Mouse (Mus musculus): ENCODE results near the gene Cxcl17. TPM values are rescaled to one million over a fixed set of nuclear protein-coding genes. Genes with fewer than 3 reads are reported as not detected.
A peak's percentile ranks its signal among the peaks of the same experiment; 100 is the strongest.

Gene Cxcl17
- total and polyA plus RNA-seq, 3 experiments = not detected

GRCm38 (mm10) chr7:25395186-25395557 is 17.5 kb downstream of the Cxcl17 start:
- in situ Hi-C loops (cut with MboI; ENCODE audit: low pct_ligation_motif_present, low pct_unique_long_range_greater_than_20kb, low sequenced_read_pairs) (no loop called here), dilution Hi-C loops (cut with MboI; ENCODE audit: extremely low pct_ligation_motif_present, extremely low pct_unique_long_range_greater_than_20kb, low sequenced_read_pairs) (no loop called here)
- H3K27me3 ChIP-seq (replicated peaks) = no peaks in the 10 kb centered on the region
- peak overlapping the region; percentile 69 to 76 (median 72) for H3K4me3 ChIP-seq (replicated peaks in 1 of 3; ENCODE audit: low read depth in 2 of 3, low read length in 2 of 3, poor library complexity in 1 of 3)
- peak; percentile 36 for DNase-seq (ENCODE audit: extremely low read depth)
- no peak for TF ChIP-seq PAX5 (IDR thresholded peaks at IDR 0.05; ENCODE audit: low read length)
- 0 out of 2 replicates have a peak, but pooled peaks have one; percentile 21 for TF ChIP-seq MAX (IDR thresholded peaks at IDR 0.05; ENCODE audit: low read length)
- no peak for TF ChIP-seq RCOR1 (conservative IDR thresholded peaks at IDR 0.05; ENCODE audit: low read depth, low read length)
- 0 out of 2 replicates have a peak, but pooled peaks have one; percentile 72 for TF ChIP-seq CHD1 (IDR thresholded peaks at IDR 0.05; ENCODE audit: low read depth, low read length)
- peak overlapping the region; percentile 78; the same call in 1 of the 2 replicates for H3K4me2 ChIP-seq (ENCODE audit: insufficient read depth, low read depth, poor library complexity, severe bottlenecking)
- no peaks in the 10 kb centered on the region for H3K79me2 ChIP-seq (replicated peaks; ENCODE audit: control insufficient read depth, extremely low read depth, insufficient read depth, poor library complexity, severe bottlenecking)
- peak overlapping the region; percentile 42 for H3K9ac ChIP-seq (ENCODE audit: insufficient read depth, low read depth)
- no peak overlapping the region for H3K27ac ChIP-seq (ENCODE audit: insufficient read depth, low read depth)
- H3K36me3 ChIP-seq (replicated peaks in 1 of 2; ENCODE audit: control insufficient read depth in 1 of 2, insufficient read depth in 1 of 2, low read length in 1 of 2) = peaks cover 0 to 10% of the 10 kb centered on the region in 2 experiments
- H3K4me1 ChIP-seq (ENCODE audit: control insufficient read depth in 1 of 2, insufficient read depth in 2 of 2) = peaks cover 6 to 20% of the 10 kb centered on the region in 2 experiments; a peak in 3 of 4 replicates
- no peaks in the 10 kb centered on the region for H3K9me3 ChIP-seq (replicated peaks; ENCODE audit: low read length)

- H3K4me1 ChIP-seq (ENCODE audit: control insufficient read depth in 1 of 2, insufficient read depth in 2 of 2) = peaks cover 6 to 20% of the 10 kb centered on the region in 2 experiments; a peak in 3 of 4 replicates
- H3K79me2 ChIP-seq (replicated peaks; ENCODE audit: control insufficient read depth, extremely low read depth, insufficient read depth, poor library complexity, severe bottlenecking) = no peaks in the 10 kb centered on the region
- H3K9ac ChIP-seq (ENCODE audit: insufficient read depth, low read depth) = peak overlapping the region; percentile 42
- dilution Hi-C loops (cut with MboI; ENCODE audit: extremely low pct_ligation_motif_present, extremely low pct_unique_long_range_greater_than_20kb, low sequenced_read_pairs) = no loop called here
- no peak for DNase-seq (ENCODE audit: extremely low read depth)
- no peak for TF ChIP-seq RCOR1 (conservative IDR thresholded peaks at IDR 0.05; ENCODE audit: low read depth, low read length)
- TF ChIP-seq POLR2AphosphoS2 (IDR thresholded peaks at IDR 0.05; ENCODE audit: low read depth, low read length) = no peak
- TF ChIP-seq ELF1 (IDR thresholded peaks at IDR 0.05; ENCODE audit: low read depth, low read length) = no peak
- no peak for TF ChIP-seq IRF4 (IDR thresholded peaks at IDR 0.05; ENCODE audit: low read depth, low read length)
- no peak for TF ChIP-seq JUND (conservative IDR thresholded peaks at IDR 0.05; ENCODE audit: low read depth, low read length)
- TF ChIP-seq TCF12 (IDR thresholded peaks at IDR 0.05; ENCODE audit: low read depth, low read length) = no peak
- no peak for TF ChIP-seq USF2 (conservative IDR thresholded peaks at IDR 0.05; ENCODE audit: low read depth, low read length)
- H3K27ac ChIP-seq (ENCODE audit: insufficient read depth, low read depth) = no peak overlapping the region
- peak overlapping the region; percentile 69 to 76 (median 72) for H3K4me3 ChIP-seq (replicated peaks in 1 of 3; ENCODE audit: low read depth in 2 of 3, low read length in 2 of 3, poor library complexity in 1 of 3)
- H3K27me3 ChIP-seq (replicated peaks) = no peaks in the 10 kb centered on the region
- in situ Hi-C loops (cut with MboI; ENCODE audit: low pct_ligation_motif_present, low pct_unique_long_range_greater_than_20kb, low sequenced_read_pairs) = no loop called here
- peaks cover 0 to 14% of the 10 kb centered on the region in 2 experiments for H3K36me3 ChIP-seq (replicated peaks in 1 of 2; ENCODE audit: control insufficient read depth in 1 of 2, insufficient read depth in 1 of 2, low read length in 1 of 2)
- peak overlapping the region; percentile 78; the same call in 1 of the 2 replicates for H3K4me2 ChIP-seq (ENCODE audit: insufficient read depth, low read depth, poor library complexity, severe bottlenecking)
- no peaks in the 10 kb centered on the region for H3K9me3 ChIP-seq (replicated peaks; ENCODE audit: low read length)
These were observed 17.9 kb downstream of the Cxcl17 start for GRCm38 (mm10) chr7:25394754-25395153.

- dilution Hi-C loops (cut with MboI; ENCODE audit: extremely low pct_ligation_motif_present, extremely low pct_unique_long_range_greater_than_20kb, low sequenced_read_pairs) = no loop called here
- peaks cover 6 to 20% of the 10 kb centered on the region in 2 experiments; a peak in 3 of 4 replicates for H3K4me1 ChIP-seq (ENCODE audit: control insufficient read depth in 1 of 2, insufficient read depth in 2 of 2)
These were observed 19.1 kb downstream of the Cxcl17 start for GRCm38 (mm10) chr7:25393451-25394210.

More at GRCm38 (mm10) chr7:25393451-25394210, 19.1 kb downstream of the Cxcl17 start:
- no peaks in the 10 kb centered on the region for H3K27me3 ChIP-seq (replicated peaks)
- DNase-seq (ENCODE audit: extremely low read depth) = no peak
- no peaks in the 10 kb centered on the region for H3K79me2 ChIP-seq (replicated peaks; ENCODE audit: control insufficient read depth, extremely low read depth, insufficient read depth, poor library complexity, severe bottlenecking)
- in situ Hi-C loops (cut with MboI; ENCODE audit: low pct_ligation_motif_present, low pct_unique_long_range_greater_than_20kb, low sequenced_read_pairs) = no loop called here
- TF ChIP-seq ZMIZ1 (IDR thresholded peaks at IDR 0.05; ENCODE audit: low read depth, low read length) = no peak
- TF ChIP-seq RCOR1 (conservative IDR thresholded peaks at IDR 0.05; ENCODE audit: low read depth, low read length) = no peak
- TF ChIP-seq TCF12 (IDR thresholded peaks at IDR 0.05; ENCODE audit: low read depth, low read length) = no peak
- no peak for TF ChIP-seq UBTF (IDR thresholded peaks at IDR 0.05; ENCODE audit: low read depth, low read length)
- TF ChIP-seq CHD2 (IDR thresholded peaks at IDR 0.05; ENCODE audit: low read length) = no peak
- no peak for TF ChIP-seq RAD21 (IDR thresholded peaks at IDR 0.05; ENCODE audit: low read depth, low read length)
- TF ChIP-seq MAX (IDR thresholded peaks at IDR 0.05; ENCODE audit: low read length) = no peak
- TF ChIP-seq IRF4 (IDR thresholded peaks at IDR 0.05; ENCODE audit: low read depth, low read length) = no peak
- no peaks in the 10 kb centered on the region for H3K9me3 ChIP-seq (replicated peaks; ENCODE audit: low read length)
- no peak overlapping the region for H3K4me2 ChIP-seq (ENCODE audit: insufficient read depth, low read depth, poor library complexity, severe bottlenecking)
- H3K36me3 ChIP-seq (replicated peaks in 1 of 2; ENCODE audit: control insufficient read depth in 1 of 2, insufficient read depth in 1 of 2, low read length in 1 of 2) = peaks cover 0 to 15% of the 10 kb centered on the region in 2 experiments
- no peak overlapping the region for H3K9ac ChIP-seq (ENCODE audit: insufficient read depth, low read depth)
- H3K4me3 ChIP-seq (replicated peaks in 1 of 3; ENCODE audit: low read depth in 2 of 3, low read length in 2 of 3, poor library complexity in 1 of 3) = no peak overlapping the region
- no peak overlapping the region for H3K27ac ChIP-seq (ENCODE audit: insufficient read depth, low read depth)

Measured in CH12.LX (cell line).